Mouse (Mus musculus): ENCODE data around the gene Smg1. TPM values are rescaled to one million over a fixed set of nuclear protein-coding genes. Genes with fewer than 3 reads are reported as not detected.
A peak's percentile ranks its signal among the peaks of the same experiment; 100 is the strongest.

Gene Smg1
- total and polyA plus RNA-seq, 2 experiments from 2014 or later = 15.4 to 39.9 TPM

GRCm38 (mm10) chr7:118115877-118116568, 127.4 kb downstream of the Smg1 start, which contains the start of gene Rps15a:
Gene Rps15a, minus strand, starts transcription at chr7:118116188.
- Histone ChIP-seq H3K9me3 (ENCODE audit: low read length) (no peaks in the 10 kb centered on the region), H3K4me3 (ENCODE audit: low read length) (peak within 1 kb of the TSS; percentile 81), H3K27ac (peak within 1 kb of the TSS; percentile 92), H3K27me3 (ENCODE audit: insufficient read depth, low read length) (no peaks in the 10 kb centered on the region), H3K36me3 (ENCODE audit: insufficient read depth, low read length) (peaks cover 39% of the 10 kb centered on the region), H3K4me2 (ENCODE audit: low read depth, low read length) (peak within 1 kb of the TSS; percentile 85), H3K9ac (replicated peaks; ENCODE audit: low read length) (peak within 1 kb of the TSS; percentile 80), H3K4me1 (ENCODE audit: insufficient read depth, low read length) (peaks cover 11% of the 10 kb centered on the region)
- DNase-seq (ENCODE audit: low spot score) = peak; percentile 97
- peak; percentile 93 for ATAC-seq
- peak; percentile 46 for TF ChIP-seq CTCF (IDR thresholded peaks at IDR 0.05; ENCODE audit: low read depth)
- under 1% methylated on average over 40 of the region's 40 CpGs for WGBS

- Histone ChIP-seq H3K27ac (peak overlapping the region; percentile 92), H3K4me2 (ENCODE audit: low read depth, low read length) (peak overlapping the region; percentile 85), H3K36me3 (ENCODE audit: insufficient read depth, low read length) (peaks cover 38% of the 10 kb centered on the region), H3K9ac (replicated peaks; ENCODE audit: low read length) (peak overlapping the region; percentile 80), H3K27me3 (ENCODE audit: insufficient read depth, low read length) (no peaks in the 10 kb centered on the region), H3K4me1 (ENCODE audit: insufficient read depth, low read length) (peaks cover 11% of the 10 kb centered on the region), H3K9me3 (ENCODE audit: low read length) (no peaks in the 10 kb centered on the region), H3K4me3 (ENCODE audit: low read length) (peak overlapping the region; percentile 81)
- peak; percentile 69 for ATAC-seq
- 0% methylated on average over 20 of the region's 20 CpGs for WGBS
- no peak for DNase-seq (ENCODE audit: low spot score)
- no peak; the same call in 1 of the 2 replicates for TF ChIP-seq CTCF (IDR thresholded peaks at IDR 0.05; ENCODE audit: low read depth)
Measured at GRCm38 (mm10) chr7:118115533-118115876, 128.0 kb downstream of the Smg1 start.

- H3K36me3 ChIP-seq (ENCODE audit: insufficient read depth, low read length) = peaks cover 28% of the 10 kb centered on the region
- H3K27ac ChIP-seq = no peak overlapping the region
- H3K4me2 ChIP-seq (ENCODE audit: low read depth, low read length) = peak overlapping the region; percentile 85
- H3K27me3 ChIP-seq (ENCODE audit: insufficient read depth, low read length) = no peaks in the 10 kb centered on the region
- H3K9me3 ChIP-seq (ENCODE audit: low read length) = no peaks in the 10 kb centered on the region
- peak overlapping the region; percentile 80; the same call in 1 of the 2 replicates for H3K9ac ChIP-seq (replicated peaks; ENCODE audit: low read length)
- TF ChIP-seq CTCF (IDR thresholded peaks at IDR 0.05; ENCODE audit: low read depth) = no peak
- 76% methylated on average over 5 of the region's 5 CpGs for WGBS
- H3K4me3 ChIP-seq (ENCODE audit: low read length) = peak overlapping the region; percentile 81
- peaks cover 11% of the 10 kb centered on the region for H3K4me1 ChIP-seq (ENCODE audit: insufficient read depth, low read length)
- no peak for ATAC-seq
- DNase-seq (ENCODE audit: low spot score) = no peak
Measured at GRCm38 (mm10) chr7:118113541-118114297, 129.8 kb downstream of the Smg1 start.

DNA sequence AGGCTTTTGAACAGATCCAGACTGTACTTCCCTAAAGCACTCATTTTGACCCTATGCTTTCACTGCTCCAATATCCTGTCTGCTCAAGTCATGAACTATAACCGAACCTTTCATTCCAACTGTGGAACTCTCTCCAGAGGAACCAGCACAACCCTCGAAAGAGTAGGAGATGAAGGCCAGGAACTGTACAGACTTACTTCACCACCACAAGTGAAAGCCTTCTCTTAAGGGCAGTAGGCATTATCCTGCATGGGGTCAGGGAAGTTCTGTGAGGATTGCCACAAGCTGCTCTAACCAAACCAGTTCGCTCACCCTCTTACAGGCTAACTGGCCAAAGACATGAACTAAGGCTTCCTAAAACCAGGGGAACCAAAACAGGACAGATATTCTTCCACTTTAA, 132.3 kb downstream of the Smg1 start:
- Histone ChIP-seq H3K27ac (no peak overlapping the region), H3K4me2 (ENCODE audit: low read depth, low read length) (peak overlapping the region; percentile 25; the same call in 1 of the 2 replicates), H3K27me3 (ENCODE audit: insufficient read depth, low read length) (no peaks in the 10 kb centered on the region), H3K4me3 (ENCODE audit: low read length) (no peak overlapping the region), H3K36me3 (ENCODE audit: insufficient read depth, low read length) (peaks cover 43% of the 10 kb centered on the region), H3K9me3 (ENCODE audit: low read length) (no peaks in the 10 kb centered on the region), H3K9ac (replicated peaks; ENCODE audit: low read length) (peak overlapping the region; percentile 1; the same call in 1 of the 2 replicates), H3K4me1 (ENCODE audit: insufficient read depth, low read length) (peaks cover 11% of the 10 kb centered on the region)
- ATAC-seq (no peak), DNase-seq (ENCODE audit: low spot score) (no peak)
- no peak for TF ChIP-seq CTCF (IDR thresholded peaks at IDR 0.05; ENCODE audit: low read depth)
- WGBS = 76% methylated on average over 3 of the region's 3 CpGs

GRCm38 (mm10) chr7:118107671-118108070, 135.8 kb downstream of the Smg1 start:
- no peak overlapping the region for H3K9ac ChIP-seq (replicated peaks; ENCODE audit: low read length)
- H3K4me3 ChIP-seq (ENCODE audit: low read length) = no peak overlapping the region
- no peaks in the 10 kb centered on the region; the same call in none of the 2 replicates for H3K4me1 ChIP-seq (ENCODE audit: insufficient read depth, low read length)
- DNase-seq (ENCODE audit: low spot score) (no peak), ATAC-seq (no peak)
- H3K9me3 ChIP-seq (ENCODE audit: low read length) = no peaks in the 10 kb centered on the region
- no peak overlapping the region for H3K27ac ChIP-seq
- WGBS = 33% methylated on average over 1 of the region's 1 CpGs
- H3K27me3 ChIP-seq (ENCODE audit: insufficient read depth, low read length) = no peaks in the 10 kb centered on the region
- no peak overlapping the region for H3K4me2 ChIP-seq (ENCODE audit: low read depth, low read length)
- H3K36me3 ChIP-seq (ENCODE audit: insufficient read depth, low read length) = peaks cover 50% of the 10 kb centered on the region
- TF ChIP-seq CTCF (IDR thresholded peaks at IDR 0.05; ENCODE audit: low read depth) = no peak

GRCm38 (mm10) chr7:118104458-118105052, 138.9 kb downstream of the Smg1 start:
- H3K27me3 ChIP-seq (ENCODE audit: insufficient read depth, low read length) = no peaks in the 10 kb centered on the region
- DNase-seq (ENCODE audit: low spot score) = no peak
- WGBS = 83% methylated on average over 5 of the region's 5 CpGs
- TF ChIP-seq CTCF (IDR thresholded peaks at IDR 0.05; ENCODE audit: low read depth) = no peak
- H3K4me1 ChIP-seq (ENCODE audit: insufficient read depth, low read length) = no peaks in the 10 kb centered on the region
- peaks cover 37% of the 10 kb centered on the region for H3K36me3 ChIP-seq (ENCODE audit: insufficient read depth, low read length)
- no peak overlapping the region for H3K4me2 ChIP-seq (ENCODE audit: low read depth, low read length)
- no peak for ATAC-seq
- no peak overlapping the region for H3K9ac ChIP-seq (replicated peaks; ENCODE audit: low read length)
- no peaks in the 10 kb centered on the region for H3K9me3 ChIP-seq (ENCODE audit: low read length)
- no peak overlapping the region for H3K4me3 ChIP-seq (ENCODE audit: low read length)
- H3K27ac ChIP-seq = no peak overlapping the region
